Mouse (Mus musculus) natural killer cell, adult 2 months (primary cell): ENCODE measurements around the gene Tefm.

Experiments used
- DNase-seq, 2 experiments: peaks; one replicate each; pipeline ENCODE4 v3.0.0; 2022; ENCODE audit warnings: low spot score in 2 of 2

Gene Tefm

DNA sequence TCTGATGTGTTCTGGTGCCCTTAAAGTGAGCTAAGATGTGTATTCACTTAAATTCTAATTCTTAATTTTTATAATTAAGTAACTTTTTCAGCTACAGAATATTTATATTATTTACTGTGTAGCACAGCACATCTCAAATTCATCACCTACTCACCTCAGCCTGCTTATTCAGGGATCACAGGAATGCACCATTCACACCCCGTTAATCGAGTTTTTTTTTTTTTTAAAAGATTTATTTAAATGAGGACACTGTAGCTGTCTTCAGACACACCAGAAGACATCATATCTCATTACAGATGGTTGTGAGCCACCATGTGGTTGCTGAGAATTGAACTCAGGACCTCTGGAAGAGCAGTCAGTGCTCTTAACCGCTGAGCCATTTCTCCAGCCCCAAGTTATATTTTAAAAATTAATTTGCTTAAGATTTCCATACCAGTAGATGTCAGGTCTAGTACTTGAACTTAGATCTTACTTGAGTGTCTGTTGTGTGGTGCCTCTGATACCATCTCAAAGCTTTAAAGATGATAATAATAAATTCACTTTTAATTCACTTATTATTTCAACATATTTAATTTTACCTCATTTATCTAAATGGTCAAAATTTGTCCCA lies 51.3 kb downstream of the Tefm start:
- no peak for DNase-seq

DNA sequence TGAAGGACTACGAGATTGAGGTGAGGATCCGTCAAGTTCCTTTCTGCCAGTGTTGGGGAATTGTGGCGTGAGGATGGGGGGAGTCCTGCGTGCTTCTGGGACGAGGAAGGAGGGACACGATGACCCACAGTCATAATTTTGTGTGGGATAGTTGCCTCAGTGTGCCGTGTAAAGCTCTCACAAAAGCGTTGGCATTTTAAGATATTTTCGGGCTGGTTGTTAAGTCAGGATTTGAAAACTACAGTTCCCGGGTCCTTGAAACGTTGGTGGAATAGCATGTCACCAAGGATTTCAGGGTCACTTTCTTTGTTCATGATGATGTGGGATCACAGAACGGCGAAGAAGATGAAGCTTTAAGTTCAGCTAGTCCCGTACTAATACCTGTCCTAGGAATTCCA lies 52.2 kb downstream of the Tefm start:
- DNase-seq, result no peak

DNA sequence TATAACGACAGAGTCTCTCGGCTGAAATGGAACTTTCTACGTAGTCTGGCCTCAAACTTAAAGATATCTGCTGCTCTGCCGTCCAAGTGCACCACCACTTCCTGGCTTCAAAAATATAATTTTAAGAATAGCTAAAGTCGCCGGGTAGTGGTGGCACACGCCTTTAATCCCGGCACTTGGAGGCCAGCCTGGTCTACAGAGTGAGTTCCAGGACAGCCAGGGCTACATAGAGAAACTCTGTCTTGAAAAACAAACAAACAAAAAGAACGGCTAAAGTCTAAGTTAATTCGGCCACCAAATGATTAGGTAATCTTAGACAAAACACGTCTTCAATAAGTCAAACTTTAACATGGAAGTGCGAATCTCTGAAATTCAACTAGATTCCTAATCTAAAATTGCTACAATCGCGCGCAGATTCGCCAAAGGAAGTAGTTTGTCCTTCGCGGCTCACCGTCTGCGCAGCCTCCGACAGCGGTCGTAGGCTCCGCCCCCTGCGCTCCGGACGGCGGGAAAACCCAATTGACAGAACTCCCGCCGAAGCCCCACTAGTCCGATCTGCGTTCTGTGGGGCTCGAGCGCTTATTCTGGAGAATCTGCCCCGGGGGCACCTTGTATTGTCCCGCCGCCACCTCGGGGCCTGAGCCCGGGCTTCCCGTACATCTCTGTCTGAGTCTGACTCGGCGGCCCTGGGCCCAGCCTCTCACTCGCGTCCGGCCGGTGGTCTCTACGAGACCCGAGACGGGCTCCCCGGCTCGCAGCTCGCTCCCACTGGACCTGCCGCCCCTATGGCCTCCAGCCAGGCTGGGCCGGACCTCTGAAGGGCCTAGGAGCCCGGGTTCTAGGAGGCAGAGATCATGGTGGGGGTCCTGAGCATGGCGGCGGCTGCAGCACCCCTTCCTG lies 52.8 kb downstream of the Tefm start, which contains the start of gene Atad5:
TSS of gene Atad5 (plus strand) at position 484 of the 900 bp plus-strand sequence.
- DNase-seq, result peak; percentile 82 to 86

DNA sequence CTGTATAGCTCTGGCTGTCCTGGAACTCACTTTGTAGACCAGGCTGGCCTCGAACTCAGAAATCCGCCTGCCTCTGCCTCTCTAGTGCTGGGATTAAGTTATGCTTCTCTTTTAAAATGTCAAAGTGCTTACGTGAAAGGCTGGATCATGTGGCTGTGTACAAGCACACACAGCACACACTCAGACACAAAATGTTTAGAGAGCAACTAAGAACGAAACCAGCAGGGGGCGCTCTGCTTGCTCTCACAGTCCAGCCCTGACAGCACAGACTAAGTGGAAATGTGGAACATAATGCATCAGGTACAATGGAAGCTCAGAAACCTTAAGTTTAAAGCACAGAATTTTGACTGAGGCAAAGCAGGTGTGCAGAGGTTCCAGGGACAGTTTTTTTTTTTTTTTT lies 55.1 kb downstream of the Tefm start:
- peak; percentile 85 to 92 for DNase-seq
